Mouse (Mus musculus) embryonic stem cell, embryonic (primary cell): ENCODE results near the gene Ppm1b.

Experiments
- CTCF ChIA-PET, 4 experiments: fragments of 300-600 bp in 2 of 4; fragments of 350-600 bp in 2 of 4; sonication (Branson Sonifier 250); formaldehyde crosslinking; loops; one replicate each; lab custom pipeline; 2022; ENCODE audit warnings: inconsistent platforms in 2 of 4; lab: Charles Lee
- POLR2A ChIA-PET, 4 experiments: fragments of 300-600 bp in 2 of 4; fragments of 350-600 bp in 2 of 4; sonication (Branson Sonifier 250); formaldehyde crosslinking; loops; one replicate each; lab custom pipeline; 2022; ENCODE audit warnings: antibody characterized with exemption in 4 of 4, inconsistent platforms in 1 of 4; lab: Charles Lee

Ppm1b gene

DNA sequence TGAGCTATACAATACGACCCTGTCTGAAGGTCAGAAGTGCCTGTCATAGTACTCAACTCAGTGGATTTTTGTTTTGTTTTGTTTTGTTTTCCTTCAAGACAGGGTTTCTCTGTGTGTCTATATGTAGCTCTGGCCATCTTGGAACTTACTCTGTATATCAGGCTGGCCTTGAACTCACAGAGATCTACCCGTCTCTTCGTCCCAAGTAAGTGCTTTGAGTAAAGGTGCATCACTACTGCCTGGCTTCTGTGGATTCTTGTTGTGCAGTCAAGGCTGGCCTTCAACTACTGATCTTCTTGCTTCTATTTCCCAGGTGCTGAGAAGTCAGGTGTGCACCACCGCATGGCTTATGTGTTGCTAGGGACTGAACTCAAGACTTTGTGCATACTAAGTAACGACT, 4.0 kb upstream of the Ppm1b start:
- POLR2A ChIA-PET: interaction anchor here in 1 of 4 experiments (0.8 to 1.9 kb wide), 2 partner anchors 7 to 14 kb away, joined by 3 to 7 read pairs; no protein-coding TSS in a partner anchor
- CTCF ChIA-PET: no interaction called here

DNA sequence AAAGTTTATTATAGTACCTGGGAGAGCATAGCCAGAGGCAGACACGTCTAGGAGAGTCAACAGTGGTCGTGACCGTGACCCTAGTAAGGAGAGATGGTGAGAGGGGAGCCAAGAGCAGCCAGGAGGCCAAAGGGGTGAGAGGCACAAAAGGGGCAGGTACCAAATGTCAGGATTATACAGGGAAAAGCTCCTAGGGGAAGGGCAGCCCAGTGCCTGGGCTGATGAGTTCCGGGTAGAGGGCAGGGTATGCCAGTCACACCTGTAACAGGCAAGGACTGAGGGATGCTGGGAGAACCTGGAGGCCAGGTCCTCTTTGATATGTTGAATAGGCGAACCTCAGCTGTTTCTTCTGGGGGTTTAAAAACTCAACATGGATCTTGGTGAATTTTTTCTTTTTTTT, 2.8 kb upstream of the Ppm1b start:
- POLR2A ChIA-PET: interaction anchor here (0.6 to 1.6 kb wide), 6 partner anchors 9 to 563 kb away, joined by 3 to 5 read pairs (median 4); no protein-coding TSS in a partner anchor
- CTCF ChIA-PET: interaction anchor here in 1 of 4 experiments (0.6 to 0.7 kb wide), 2 partner anchors 200 to 429 kb away, joined by 3 to 5 read pairs; no protein-coding TSS in a partner anchor

DNA sequence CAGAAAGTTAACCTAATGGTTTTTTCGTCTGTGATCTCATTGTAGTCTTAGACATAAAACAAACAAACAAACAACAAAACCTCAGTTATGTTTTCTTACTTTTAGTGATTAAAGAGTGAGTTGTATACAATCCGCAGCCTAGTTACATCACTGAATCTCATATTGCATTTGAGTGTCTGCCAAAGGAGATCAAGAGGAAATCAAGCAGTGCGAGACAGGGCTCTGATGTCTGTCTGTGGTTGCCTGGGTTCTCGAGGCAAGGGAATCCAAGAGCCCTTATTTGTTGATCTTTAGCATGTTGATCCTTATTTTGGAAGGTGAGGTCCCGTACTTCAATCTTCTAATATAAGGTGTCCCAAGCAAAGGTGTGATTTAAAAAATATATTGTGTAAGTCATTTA, 1.7 kb upstream of the Ppm1b start:
- POLR2A ChIA-PET: interaction anchor here in 1 of 4 experiments (1.4 to 1.6 kb wide), 2 partner anchors 11 to 15 kb away, joined by 3 to 5 read pairs; no protein-coding TSS in a partner anchor
- CTCF ChIA-PET: no interaction called here

DNA sequence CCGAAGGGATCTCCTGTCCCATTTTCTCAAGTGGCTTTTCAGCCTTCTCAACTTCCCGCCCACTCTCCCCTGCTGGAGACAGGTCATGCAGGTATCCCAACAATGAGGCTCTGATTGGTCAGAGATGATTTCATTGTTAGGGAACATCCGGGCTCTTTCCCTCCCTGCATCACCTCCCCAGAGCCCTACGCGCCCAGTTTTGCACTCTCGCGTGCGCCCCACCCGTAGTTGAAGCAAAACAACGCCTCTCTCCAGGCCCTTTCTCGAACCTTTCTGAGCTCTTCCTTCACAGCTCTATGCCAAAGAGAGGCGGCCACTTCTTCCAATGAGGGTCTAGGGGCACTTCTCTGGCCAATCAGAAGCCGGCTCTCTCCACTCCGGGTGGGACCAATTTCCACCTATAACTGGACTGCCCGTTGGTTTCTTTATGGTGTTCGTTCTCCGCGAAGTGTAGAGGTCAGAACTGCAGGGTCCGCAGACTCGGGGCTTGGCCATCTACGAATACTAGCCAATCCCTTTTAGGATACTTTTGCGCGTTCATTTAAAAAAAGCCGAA, 468 bp downstream of the Ppm1b start:
- POLR2A ChIA-PET: interaction anchor here in 3 of 4 experiments (0.5 to 2.3 kb wide), 14 partner anchors 14 to 1631 kb away, joined by 3 to 12 read pairs (median 4); partner anchors contain the start of genes Camkmt (in 1 of the 3), Lrpprc (in 1 of the 3) and Prepl (in 1 of the 3)
- CTCF ChIA-PET: interaction anchor here in 1 of 4 experiments (1.0 to 1.3 kb wide), 2 partner anchors 66 to 233 kb away, joined by 5 to 7 read pairs; no protein-coding TSS in a partner anchor

DNA sequence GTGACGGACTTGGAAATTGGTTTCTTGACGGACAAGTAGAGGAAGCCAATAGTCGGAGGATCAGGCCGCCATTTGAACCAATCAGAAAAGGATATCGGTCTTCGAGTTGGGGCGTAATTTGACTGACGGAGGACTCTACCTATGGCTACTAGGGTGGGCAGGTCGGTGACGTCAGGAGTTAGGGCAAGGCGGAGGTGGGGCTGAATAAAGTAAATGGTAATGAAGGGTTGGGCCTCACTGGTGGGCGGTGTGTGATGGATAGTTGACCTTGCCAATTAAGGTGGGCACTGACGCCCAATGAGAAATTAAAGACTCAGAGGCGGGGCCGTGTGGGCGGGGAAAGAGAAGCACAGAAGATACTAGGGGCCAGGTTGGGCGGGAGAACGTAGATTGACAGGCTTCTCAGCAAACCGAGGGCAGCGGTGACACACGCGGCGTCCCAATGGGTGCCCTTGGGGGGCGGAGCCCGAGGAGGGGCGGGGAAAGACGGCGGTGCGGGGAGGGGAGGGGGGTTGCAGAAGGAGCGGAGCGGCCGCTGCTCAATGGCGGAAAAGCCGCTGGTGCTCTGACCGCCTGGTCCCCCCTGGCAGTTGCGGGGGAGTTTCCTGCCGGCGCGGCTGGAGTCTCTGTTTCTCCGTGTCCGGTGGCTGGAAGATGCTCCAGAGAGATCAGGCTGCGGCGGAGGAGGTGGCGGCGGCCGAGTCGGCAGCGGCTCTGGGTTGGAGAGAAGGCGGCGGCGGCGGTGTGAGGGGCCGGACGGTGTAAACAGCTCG, 1.1 kb downstream of the Ppm1b start:
- ChIA-PET CTCF (interaction anchor here in 1 of 4 experiments (1.0 to 1.3 kb wide), 2 partner anchors 66 to 232 kb away, joined by 5 to 7 read pairs; no protein-coding TSS in a partner anchor), POLR2A (interaction anchor here in 3 of 4 experiments (0.5 to 4.9 kb wide), 10 partner anchors 15 to 1631 kb away, joined by 3 to 66 read pairs (median 5); partner anchors contain the start of genes Camkmt (in 1 of the 3) and Prepl (in 1 of the 3))

DNA sequence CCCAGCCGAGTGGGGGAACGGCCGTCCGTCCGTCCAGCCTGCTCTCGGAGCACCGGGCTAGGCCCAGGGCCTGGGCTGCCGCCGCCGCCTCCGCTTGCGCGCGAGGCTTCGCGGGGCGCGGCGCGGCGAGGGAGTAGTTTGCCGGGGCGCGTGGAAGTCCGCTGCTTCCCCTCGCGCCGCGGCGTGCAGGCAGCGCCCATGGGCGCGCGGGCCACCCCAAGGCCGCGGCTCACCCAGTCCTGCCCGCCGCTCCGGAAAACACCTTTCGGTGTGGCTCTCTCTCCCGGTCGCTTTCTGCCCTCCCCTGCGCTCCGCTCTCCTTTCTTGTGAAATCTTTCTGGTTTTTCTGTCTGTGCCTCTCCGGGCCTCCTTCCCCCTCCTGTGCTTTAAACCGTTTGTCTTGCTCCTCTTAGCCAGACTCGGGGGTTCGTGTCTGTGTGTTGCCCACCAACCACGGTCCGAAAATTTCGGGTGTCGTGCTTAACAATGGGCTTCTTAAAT, 1.9 kb downstream of the Ppm1b start:
- POLR2A ChIA-PET: interaction anchor here in 2 of 4 experiments (1.1 to 4.9 kb wide), 6 partner anchors 7 to 79 kb away, joined by 3 to 66 read pairs (median 6); no protein-coding TSS in a partner anchor
- CTCF ChIA-PET: no interaction called here

DNA sequence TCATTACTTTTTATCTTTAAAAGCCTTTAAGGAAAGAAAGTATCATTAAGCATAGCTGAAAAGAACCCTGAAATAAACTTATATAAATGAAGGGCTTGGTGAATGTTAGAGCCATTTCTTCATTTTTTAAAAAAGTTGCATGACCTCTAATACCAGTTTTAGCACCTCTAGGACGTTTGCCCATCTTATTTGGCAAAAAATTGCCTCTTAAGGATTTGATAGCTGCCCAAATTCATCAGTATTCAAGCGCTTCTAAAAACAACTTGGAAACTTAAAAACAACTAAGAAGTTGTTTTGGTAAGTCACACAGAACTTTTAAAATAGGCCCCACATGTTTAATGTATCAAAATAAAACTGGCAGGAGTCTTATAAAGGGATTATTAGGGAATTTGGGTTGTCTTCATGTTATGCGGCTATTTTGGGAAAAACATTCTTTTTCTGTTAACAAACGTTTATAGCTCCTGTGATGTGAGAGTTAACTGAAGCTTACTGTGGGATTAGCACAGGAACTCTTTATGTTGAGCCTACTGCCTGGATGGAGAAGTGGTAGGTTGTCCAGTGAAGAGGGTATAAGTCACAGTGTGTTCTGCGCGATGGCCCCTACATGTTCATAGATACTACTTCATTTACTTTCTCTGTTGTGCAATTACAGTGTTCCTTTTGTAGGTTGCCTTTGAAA, 2.6 kb downstream of the Ppm1b start:
- ChIA-PET POLR2A (interaction anchor here in 2 of 4 experiments (1.0 to 4.9 kb wide), 19 partner anchors 8 to 302 kb away, joined by 3 to 66 read pairs (median 4); partner anchors contain the start of genes Camkmt (in 1 of the 2) and Prepl (in 1 of the 2)), CTCF (no interaction called here)

DNA sequence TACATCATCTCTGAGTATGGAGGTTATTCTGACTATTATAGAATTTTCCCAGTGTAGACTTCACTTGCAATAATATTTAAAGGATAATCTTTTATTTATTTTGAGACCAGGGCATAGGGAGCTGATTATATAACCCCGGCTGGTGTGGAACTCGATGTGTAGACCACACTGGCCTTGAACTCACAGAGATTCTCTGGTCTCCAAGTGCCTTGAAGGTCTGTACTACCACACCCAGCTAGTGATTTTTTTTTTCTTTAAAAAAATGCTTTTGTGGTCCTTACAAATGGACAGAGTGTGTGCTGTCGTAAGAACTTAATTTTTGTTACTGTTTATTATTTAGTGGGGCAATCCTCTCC, 3.1 kb downstream of the Ppm1b start:
- ChIA-PET CTCF (no interaction called here), POLR2A (interaction anchor here in 3 of 4 experiments (0.6 to 4.9 kb wide), 33 partner anchors 8 to 1483 kb away, joined by 3 to 66 read pairs (median 4); partner anchors contain the start of genes Camkmt (in 1 of the 3) and Prepl (in 1 of the 3))

DNA sequence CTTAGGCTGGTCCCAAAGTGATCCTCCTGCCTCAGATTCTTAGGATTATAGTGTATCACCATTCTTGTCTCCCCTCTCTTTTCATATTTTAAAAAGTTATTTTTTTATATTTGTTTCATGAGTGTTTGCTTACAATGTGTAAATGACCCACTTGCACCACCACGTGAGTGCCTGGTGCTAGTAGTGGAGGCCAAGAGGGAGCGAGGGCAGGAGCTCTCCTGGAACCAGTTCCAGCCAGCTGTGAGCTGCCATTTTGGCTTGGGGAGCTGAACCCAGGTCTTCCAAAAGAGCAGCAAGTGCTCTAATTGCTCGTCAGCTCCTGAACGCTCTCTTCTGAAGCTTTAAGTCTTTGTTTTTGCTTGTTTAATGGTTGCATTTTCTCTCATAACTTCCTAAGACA, 3.6 kb downstream of the Ppm1b start:
- ChIA-PET CTCF (interaction anchor here in 2 of 4 experiments (0.5 to 0.9 kb wide), 2 partner anchors 63 to 64 kb away, joined by 3 to 4 read pairs; no protein-coding TSS in a partner anchor), POLR2A (interaction anchor here in 3 of 4 experiments (0.6 to 4.9 kb wide), 32 partner anchors 9 to 1483 kb away, joined by 3 to 66 read pairs (median 4); no protein-coding TSS in a partner anchor)

DNA sequence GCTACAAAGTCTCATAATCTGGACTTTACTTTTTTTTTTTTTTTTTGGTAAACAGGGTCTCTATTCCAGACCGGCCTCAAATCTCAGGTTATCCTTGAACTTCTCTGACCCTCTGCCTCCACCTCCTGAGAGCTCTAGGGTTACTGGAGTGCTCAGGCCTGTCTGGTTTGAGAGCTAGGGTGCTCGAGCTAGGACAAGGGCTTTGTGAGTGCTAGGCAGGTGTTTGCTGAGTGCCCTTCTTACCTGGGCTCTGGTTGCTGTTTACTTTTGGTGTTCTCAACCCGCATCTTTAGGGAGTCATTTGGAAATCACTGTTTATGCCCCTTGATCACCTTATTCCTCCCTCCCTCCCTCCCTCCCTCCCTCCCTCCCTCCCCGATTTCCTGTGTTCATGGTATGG, 5.5 kb downstream of the Ppm1b start:
- POLR2A ChIA-PET: interaction anchor here in 3 of 4 experiments (0.5 to 4.9 kb wide), 14 partner anchors 8 to 737 kb away, joined by 3 to 66 read pairs (median 3); partner anchors contain the start of genes Camkmt (in 1 of the 3) and Prepl (in 1 of the 3)
- CTCF ChIA-PET: interaction anchor here in 1 of 4 experiments (0.7 kb wide), 1 partner anchor 83 kb away, joined by 3 read pairs; no protein-coding TSS in a partner anchor

DNA sequence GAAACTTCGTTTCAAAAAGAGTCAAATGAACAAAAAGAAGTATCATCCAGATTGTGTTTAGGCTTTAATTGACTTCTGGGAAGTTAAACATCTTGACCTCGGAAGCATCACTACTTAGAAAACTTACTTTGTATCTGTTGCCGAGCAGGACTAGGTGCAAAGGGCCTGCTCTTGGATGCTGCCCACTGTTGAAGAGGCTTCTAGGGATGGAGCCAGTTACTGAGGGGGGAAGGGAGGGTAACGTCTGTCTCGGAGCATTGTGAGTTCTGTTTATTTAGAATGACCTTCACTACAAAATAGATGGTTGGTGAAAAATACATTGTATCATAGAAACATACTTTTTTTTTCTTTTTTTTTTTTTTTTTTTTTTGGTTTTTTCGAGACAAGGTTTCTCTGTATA, 7.1 kb downstream of the Ppm1b start:
- CTCF ChIA-PET: no interaction called here
- POLR2A ChIA-PET: interaction anchor here in 3 of 4 experiments (0.6 to 1.0 kb wide), 9 partner anchors 15 to 1858 kb away, joined by 3 to 9 read pairs (median 4); no protein-coding TSS in a partner anchor

DNA sequence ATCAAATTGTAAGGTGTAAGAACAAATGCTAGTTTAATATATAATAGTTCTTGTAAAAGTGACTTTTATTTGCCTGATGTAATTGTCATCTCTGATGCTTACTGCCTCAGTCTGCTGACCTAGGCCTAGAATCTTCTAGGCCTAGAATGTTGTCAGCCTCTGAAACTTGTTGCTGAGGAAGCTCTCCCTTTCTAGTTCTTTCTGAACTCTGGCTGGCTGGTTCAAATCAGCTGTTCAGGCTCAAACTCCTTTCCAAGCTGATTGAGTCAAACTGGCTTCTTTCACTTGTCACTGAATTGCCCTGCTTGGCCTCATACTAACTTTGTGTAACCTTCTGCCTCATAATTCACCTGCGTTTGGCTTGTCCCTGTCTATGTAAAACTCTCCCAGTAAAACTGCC, 9.7 kb downstream of the Ppm1b start:
- POLR2A ChIA-PET: interaction anchor here in 2 of 4 experiments (1.0 to 1.1 kb wide), 2 partner anchors 12 to 17 kb away, joined by 3 read pairs; no protein-coding TSS in a partner anchor
- CTCF ChIA-PET: no interaction called here

DNA sequence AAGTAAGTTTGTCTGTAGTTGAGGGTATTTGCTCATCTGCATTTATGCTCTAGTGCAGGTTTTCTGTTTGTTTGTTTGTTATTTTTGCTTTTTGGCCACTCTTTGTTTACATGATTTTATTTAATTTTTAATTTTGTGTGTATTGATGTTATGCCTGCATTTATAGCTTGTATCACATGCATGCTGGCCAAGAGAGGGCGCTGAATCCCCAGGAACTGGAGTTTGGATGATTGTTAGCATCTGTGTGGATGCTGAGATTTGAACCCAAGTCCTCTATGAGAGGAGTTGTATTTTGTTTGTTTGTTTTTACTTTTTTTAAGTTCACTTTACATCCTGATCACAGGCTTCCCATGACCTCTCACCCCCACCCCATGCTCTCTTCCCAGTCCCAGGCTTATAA, 10.5 kb downstream of the Ppm1b start:
- POLR2A ChIA-PET: interaction anchor here in 2 of 4 experiments (0.8 to 1.3 kb wide), 4 partner anchors 10 to 18 kb away, joined by 3 read pairs; no protein-coding TSS in a partner anchor
- CTCF ChIA-PET: no interaction called here

DNA sequence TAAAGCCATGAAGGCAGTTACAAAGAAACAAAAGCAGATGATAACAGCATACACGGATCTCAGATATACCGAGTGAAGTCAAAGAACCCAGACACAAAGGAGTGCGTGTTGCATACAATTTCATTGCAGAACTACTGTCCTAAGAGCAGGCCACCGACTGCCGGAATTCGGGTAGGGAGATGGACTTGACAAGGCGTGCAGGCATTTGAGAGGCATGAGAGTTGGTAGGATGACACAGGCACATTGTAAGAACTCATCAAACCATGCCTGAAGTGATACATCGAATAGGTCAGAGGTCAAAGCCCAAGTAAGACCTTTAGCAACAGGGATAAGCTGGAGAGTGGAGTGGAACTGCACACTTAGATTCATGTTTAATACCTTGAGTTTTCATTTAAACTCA, 13.4 kb downstream of the Ppm1b start:
- CTCF ChIA-PET: no interaction called here
- POLR2A ChIA-PET: interaction anchor here in 2 of 4 experiments (1.3 to 2.5 kb wide), 6 partner anchors 8 to 12 kb away, joined by 3 to 7 read pairs (median 5); no protein-coding TSS in a partner anchor

DNA sequence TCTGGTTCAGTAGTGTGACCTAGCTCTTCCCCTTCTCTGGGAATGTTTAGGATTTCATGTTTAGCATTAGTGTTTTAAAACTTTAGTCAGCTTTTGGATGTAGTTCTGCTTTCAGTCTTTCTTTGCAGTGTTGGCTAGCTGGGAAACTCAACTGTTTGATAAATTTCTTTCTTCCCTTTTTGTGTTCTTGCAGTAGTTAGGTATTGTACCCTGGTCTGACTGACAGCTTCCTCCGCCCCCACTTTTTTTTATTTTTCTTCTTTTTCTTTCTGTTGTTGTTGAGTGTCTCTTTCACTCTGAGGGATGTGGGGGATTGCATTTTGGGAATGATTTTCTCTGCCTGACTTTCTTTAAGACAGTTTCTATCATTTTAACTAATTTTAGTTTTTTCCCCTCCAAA, 25.2 kb downstream of the Ppm1b start:
- POLR2A ChIA-PET: interaction anchor here in 2 of 4 experiments (0.7 to 9.0 kb wide), 5 partner anchors 9 to 435 kb away, joined by 3 to 66 read pairs (median 16); no protein-coding TSS in a partner anchor

DNA sequence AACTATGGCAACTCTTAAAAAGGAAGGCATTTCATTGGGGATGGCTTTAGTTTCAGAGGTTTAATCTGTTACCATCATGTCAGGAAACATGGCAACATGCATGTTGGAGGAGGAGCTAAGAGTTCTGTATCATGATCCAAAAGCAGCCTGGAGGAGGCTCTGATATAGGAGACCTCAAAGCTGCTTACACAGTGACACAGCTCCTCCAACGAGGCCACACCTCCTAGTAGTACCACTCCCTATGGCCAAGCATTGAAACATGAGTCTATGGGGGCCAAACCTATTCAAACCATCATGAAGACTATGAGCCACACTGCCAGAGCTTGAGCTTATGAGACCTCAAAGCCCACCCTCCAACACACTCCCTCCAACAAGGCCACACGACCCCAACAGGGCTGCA, 26.2 kb downstream of the Ppm1b start:
- CTCF ChIA-PET: no interaction called here
- POLR2A ChIA-PET: interaction anchor here in 2 of 4 experiments (0.7 to 9.0 kb wide), 11 partner anchors 9 to 107 kb away, joined by 3 to 66 read pairs (median 3); partner anchors contain the start of genes Ppm1b (in 1 of the 2) and Prepl (in 1 of the 2)

More for the DNA sequence above, 25.2 kb downstream of the Ppm1b start:
- CTCF ChIA-PET: no interaction called here

DNA sequence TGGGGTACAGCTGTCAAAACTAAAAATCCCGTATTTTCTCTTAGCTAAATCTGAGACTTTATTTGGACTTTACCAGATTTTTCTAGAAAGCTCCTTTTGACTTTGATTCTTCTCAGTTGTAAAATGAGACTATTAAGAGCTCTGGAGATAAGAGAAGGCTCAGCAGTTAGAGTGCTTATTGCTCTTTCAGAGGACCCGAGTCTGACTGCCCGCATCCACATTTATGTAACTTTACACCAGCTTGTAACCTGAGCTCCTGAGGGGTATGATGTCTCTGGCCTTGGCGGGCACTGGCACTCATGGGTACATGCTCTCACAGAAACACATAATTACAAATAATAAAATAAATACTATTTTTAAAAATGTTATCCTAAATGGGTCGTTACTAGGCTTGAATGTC, 29.8 kb downstream of the Ppm1b start:
- ChIA-PET POLR2A (interaction anchor here (0.6 to 3.2 kb wide), 14 partner anchors 8 to 312 kb away, joined by 3 to 9 read pairs (median 3); partner anchors contain the start of gene Prepl (in 1 of the 4)), CTCF (interaction anchor here in 1 of 4 experiments (0.6 kb wide), 1 partner anchor 203 kb away, joined by 3 read pairs; no protein-coding TSS in a partner anchor)
